Mouse (Mus musculus): ENCODE measurements at regions not wholly inside any gene's neighbourhood (a gene's known extent, or its start where the extent isn't known, plus 50 kb on each side); places are given as distances from the start of the nearest gene placed in this dataset.

GRCm38 (mm10) chr9:122655583-122655982, 91.6 kb upstream of the Topaz1 start:
- WGBS: 40% methylated on average over 17 of the region's 17 CpGs

GRCm38 (mm10) chr9:122660050-122660449, 87.1 kb upstream of the Topaz1 start:
- no peaks in the 10 kb centered on the region for H3K4me1 ChIP-seq (replicated peaks; ENCODE audit: control insufficient read depth, insufficient read depth, low read length)
- H3K9ac ChIP-seq (ENCODE audit: low read length): no peak overlapping the region
- no peak overlapping the region for H3K4me3 ChIP-seq (ENCODE audit: low read length)
- H3K36me3 ChIP-seq (ENCODE audit: control insufficient read depth, insufficient read depth, low read length): no peaks in the 10 kb centered on the region
- no peak for ATAC-seq (ENCODE audit: low read depth)
- no peak overlapping the region for H3K27ac ChIP-seq (ENCODE audit: low read length)
- H3K4me2 ChIP-seq (ENCODE audit: low read depth, low read length): no peak overlapping the region
- H3K27me3 ChIP-seq (ENCODE audit: control insufficient read depth, insufficient read depth, low read depth, low read length): no peaks in the 10 kb centered on the region
- WGBS: 54% methylated on average over 9 of the region's 9 CpGs
- no peaks in the 10 kb centered on the region for H3K9me3 ChIP-seq (ENCODE audit: control insufficient read depth, low read length)

More at GRCm38 (mm10) chr9:122655583-122655982, 91.6 kb upstream of the Topaz1 start:
- ATAC-seq (ENCODE audit: low read depth): peak; percentile 45; the same call in 1 of the 2 replicates
- H3K9ac ChIP-seq (ENCODE audit: low read length): no peak overlapping the region
- H3K27ac ChIP-seq (ENCODE audit: low read length): no peak overlapping the region
- no peak overlapping the region for H3K4me3 ChIP-seq (ENCODE audit: low read length)
- H3K9me3 ChIP-seq (ENCODE audit: control insufficient read depth, low read length): no peaks in the 10 kb centered on the region
- H3K4me2 ChIP-seq (ENCODE audit: low read depth, low read length): no peak overlapping the region
- H3K4me1 ChIP-seq (replicated peaks; ENCODE audit: control insufficient read depth, insufficient read depth, low read length): no peaks in the 10 kb centered on the region
- no peaks in the 10 kb centered on the region for H3K27me3 ChIP-seq (ENCODE audit: control insufficient read depth, insufficient read depth, low read depth, low read length)
- no peaks in the 10 kb centered on the region for H3K36me3 ChIP-seq (ENCODE audit: control insufficient read depth, insufficient read depth, low read length)

DNA sequence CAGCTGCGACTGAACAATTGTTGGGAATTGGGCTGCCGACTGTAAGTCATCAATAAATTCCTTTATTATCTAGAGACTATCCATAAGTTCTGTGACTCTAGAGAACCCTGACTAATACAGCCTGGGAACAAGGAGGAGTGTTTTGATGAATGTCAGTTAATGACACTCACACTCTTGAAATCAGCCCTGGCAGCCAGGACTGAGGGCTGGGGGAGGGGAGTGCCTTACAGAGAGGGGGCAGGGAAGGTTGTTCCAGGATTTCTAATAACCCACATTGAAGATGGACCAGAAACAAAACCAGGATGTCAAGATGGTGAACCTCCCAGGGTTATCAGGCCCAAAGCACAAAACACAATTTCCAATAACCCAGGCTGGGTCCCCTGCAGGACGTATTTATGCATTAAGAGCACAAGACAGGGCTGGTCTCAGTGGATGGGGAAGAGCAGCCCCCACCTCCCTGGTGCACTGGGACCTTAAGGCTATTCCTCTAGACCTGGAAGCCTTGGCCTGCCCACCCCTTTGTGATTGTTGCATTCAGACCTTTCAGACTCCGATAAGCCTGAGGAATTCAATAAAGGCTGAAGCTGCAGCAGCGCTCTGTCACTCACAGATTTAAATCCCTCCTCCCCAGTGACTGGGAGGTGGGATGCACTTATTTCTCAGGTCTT, 80.0 kb upstream of the Topaz1 start:
- H3K4me1 ChIP-seq (replicated peaks; ENCODE audit: control insufficient read depth, insufficient read depth, low read length): no peaks in the 10 kb centered on the region
- 34% methylated on average over 3 of the region's 5 CpGs for WGBS

GRCm38 (mm10) chr9:122667646-122667981, 79.5 kb upstream of the Topaz1 start:
- 55% methylated on average over 3 of the region's 3 CpGs for WGBS
- no peak for ATAC-seq (ENCODE audit: low read depth)

More for the DNA sequence above, 80.0 kb upstream of the Topaz1 start:
- no peak for ATAC-seq (ENCODE audit: low read depth)
- Histone ChIP-seq H3K27ac (ENCODE audit: low read length) (no peak overlapping the region), H3K9ac (ENCODE audit: low read length) (no peak overlapping the region), H3K9me3 (ENCODE audit: control insufficient read depth, low read length) (no peaks in the 10 kb centered on the region), H3K36me3 (ENCODE audit: control insufficient read depth, insufficient read depth, low read length) (no peaks in the 10 kb centered on the region), H3K4me3 (ENCODE audit: low read length) (no peak overlapping the region), H3K4me2 (ENCODE audit: low read depth, low read length) (no peak overlapping the region), H3K27me3 (ENCODE audit: control insufficient read depth, insufficient read depth, low read depth, low read length) (no peaks in the 10 kb centered on the region)

GRCm38 (mm10) chr9:122673777-122674176, 73.4 kb upstream of the Topaz1 start:
- no peak for ATAC-seq (ENCODE audit: low read depth)
- no peaks in the 10 kb centered on the region for H3K9me3 ChIP-seq (ENCODE audit: control insufficient read depth, low read length)
- H3K4me3 ChIP-seq (ENCODE audit: low read length): no peak overlapping the region
- H3K4me1 ChIP-seq (replicated peaks; ENCODE audit: control insufficient read depth, insufficient read depth, low read length): no peaks in the 10 kb centered on the region
- no peaks in the 10 kb centered on the region for H3K36me3 ChIP-seq (ENCODE audit: control insufficient read depth, insufficient read depth, low read length)
- no peak overlapping the region for H3K9ac ChIP-seq (ENCODE audit: low read length)
- H3K4me2 ChIP-seq (ENCODE audit: low read depth, low read length): no peak overlapping the region
- WGBS: 77% methylated on average over 3 of the region's 3 CpGs
- H3K27me3 ChIP-seq (ENCODE audit: control insufficient read depth, insufficient read depth, low read depth, low read length): no peaks in the 10 kb centered on the region
- H3K27ac ChIP-seq (ENCODE audit: low read length): no peak overlapping the region

More at GRCm38 (mm10) chr9:122667646-122667981, 79.5 kb upstream of the Topaz1 start:
- H3K27ac ChIP-seq (ENCODE audit: low read length): no peak overlapping the region
- H3K4me3 ChIP-seq (ENCODE audit: low read length): no peak overlapping the region
- H3K36me3 ChIP-seq (ENCODE audit: control insufficient read depth, insufficient read depth, low read length): no peaks in the 10 kb centered on the region
- no peaks in the 10 kb centered on the region for H3K4me1 ChIP-seq (replicated peaks; ENCODE audit: control insufficient read depth, insufficient read depth, low read length)
- H3K9ac ChIP-seq (ENCODE audit: low read length): no peak overlapping the region
- H3K9me3 ChIP-seq (ENCODE audit: control insufficient read depth, low read length): no peaks in the 10 kb centered on the region
- no peak overlapping the region for H3K4me2 ChIP-seq (ENCODE audit: low read depth, low read length)
- no peaks in the 10 kb centered on the region for H3K27me3 ChIP-seq (ENCODE audit: control insufficient read depth, insufficient read depth, low read depth, low read length)

GRCm38 (mm10) chr9:122678001-122678696, 69.0 kb upstream of the Topaz1 start:
- no peaks in the 10 kb centered on the region for H3K36me3 ChIP-seq (ENCODE audit: control insufficient read depth, insufficient read depth, low read length)
- WGBS: 68% methylated on average over 14 of the region's 14 CpGs
- no peak overlapping the region for H3K4me2 ChIP-seq (ENCODE audit: low read depth, low read length)
- H3K9me3 ChIP-seq (ENCODE audit: control insufficient read depth, low read length): no peaks in the 10 kb centered on the region
- no peak for ATAC-seq (ENCODE audit: low read depth)
- H3K4me3 ChIP-seq (ENCODE audit: low read length): no peak overlapping the region
- H3K4me1 ChIP-seq (replicated peaks; ENCODE audit: control insufficient read depth, insufficient read depth, low read length): no peaks in the 10 kb centered on the region
- H3K27me3 ChIP-seq (ENCODE audit: control insufficient read depth, insufficient read depth, low read depth, low read length): no peaks in the 10 kb centered on the region
- H3K27ac ChIP-seq (ENCODE audit: low read length): no peak overlapping the region
- no peak overlapping the region for H3K9ac ChIP-seq (ENCODE audit: low read length)

DNA sequence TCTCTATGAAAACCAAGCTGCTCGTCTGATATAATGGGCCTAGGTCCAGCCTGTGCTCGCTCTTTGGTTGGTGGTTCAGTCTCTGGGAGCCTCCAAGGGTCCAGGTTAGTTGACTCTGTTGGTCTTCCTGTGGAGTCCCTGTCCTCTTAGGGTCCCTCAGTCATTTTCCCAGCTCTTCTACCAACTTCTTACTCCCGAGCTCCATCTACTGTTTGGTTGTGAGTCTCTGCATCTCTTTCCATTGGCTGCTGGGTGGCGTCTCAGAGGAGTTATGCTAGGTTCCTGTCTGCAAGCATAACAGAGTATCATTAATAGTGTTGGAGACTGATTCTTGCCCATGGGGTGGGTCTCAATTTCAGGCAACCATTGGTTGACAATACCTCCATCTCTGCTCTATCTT, 60.0 kb upstream of the Topaz1 start:
- ATAC-seq (ENCODE audit: low read depth): no peak
- Histone ChIP-seq H3K36me3 (ENCODE audit: control insufficient read depth, insufficient read depth, low read length) (no peaks in the 10 kb centered on the region), H3K4me1 (replicated peaks; ENCODE audit: control insufficient read depth, insufficient read depth, low read length) (no peaks in the 10 kb centered on the region), H3K4me3 (ENCODE audit: low read length) (no peak overlapping the region), H3K27me3 (ENCODE audit: control insufficient read depth, insufficient read depth, low read depth, low read length) (no peaks in the 10 kb centered on the region), H3K27ac (ENCODE audit: low read length) (no peak overlapping the region), H3K4me2 (ENCODE audit: low read depth, low read length) (no peak overlapping the region), H3K9me3 (ENCODE audit: control insufficient read depth, low read length) (no peaks in the 10 kb centered on the region), H3K9ac (ENCODE audit: low read length) (no peak overlapping the region)
- WGBS: 19% methylated on average over 4 of the region's 4 CpGs

- no peak overlapping the region for H3K4me3 ChIP-seq (ENCODE audit: low read length)
- H3K9ac ChIP-seq (ENCODE audit: low read length): no peak overlapping the region
- no peaks in the 10 kb centered on the region for H3K9me3 ChIP-seq (ENCODE audit: control insufficient read depth, low read length)
- no peaks in the 10 kb centered on the region for H3K27me3 ChIP-seq (ENCODE audit: control insufficient read depth, insufficient read depth, low read depth, low read length)
- H3K4me1 ChIP-seq (replicated peaks; ENCODE audit: control insufficient read depth, insufficient read depth, low read length): no peaks in the 10 kb centered on the region
- no peaks in the 10 kb centered on the region for H3K36me3 ChIP-seq (ENCODE audit: control insufficient read depth, insufficient read depth, low read length)
- 69% methylated on average over 6 of the region's 6 CpGs for WGBS
- H3K27ac ChIP-seq (ENCODE audit: low read length): no peak overlapping the region
- ATAC-seq (ENCODE audit: low read depth): no peak
- no peak overlapping the region for H3K4me2 ChIP-seq (ENCODE audit: low read depth, low read length)
Measured at GRCm38 (mm10) chr9:122691879-122692278, 55.3 kb upstream of the Topaz1 start.

- 6% methylated on average over 1 of the region's 1 CpGs for WGBS
- no peak overlapping the region for H3K4me2 ChIP-seq (ENCODE audit: low read depth, low read length)
- H3K4me1 ChIP-seq (replicated peaks; ENCODE audit: control insufficient read depth, insufficient read depth, low read length): no peaks in the 10 kb centered on the region
- ATAC-seq (ENCODE audit: low read depth): no peak
- no peaks in the 10 kb centered on the region for H3K9me3 ChIP-seq (ENCODE audit: control insufficient read depth, low read length)
- H3K27me3 ChIP-seq (ENCODE audit: control insufficient read depth, insufficient read depth, low read depth, low read length): no peaks in the 10 kb centered on the region
- no peak overlapping the region for H3K9ac ChIP-seq (ENCODE audit: low read length)
- no peaks in the 10 kb centered on the region for H3K36me3 ChIP-seq (ENCODE audit: control insufficient read depth, insufficient read depth, low read length)
- no peak overlapping the region for H3K27ac ChIP-seq (ENCODE audit: low read length)
- H3K4me3 ChIP-seq (ENCODE audit: low read length): no peak overlapping the region
Measured at GRCm38 (mm10) chr9:122695724-122696123, 51.4 kb upstream of the Topaz1 start.

Measured in lung, embryonic 16.5 days (tissue).